Mouse (Mus musculus) limb, embryonic 10.5 days (tissue): ENCODE measurements at regions not wholly inside any gene's neighbourhood (a gene's known extent, or its start where the extent isn't known, plus 50 kb on each side); places are given as distances from the start of the nearest gene placed in this dataset. TPM values are rescaled to one million over a fixed set of nuclear protein-coding genes. Genes with fewer than 3 reads are reported as not detected.

Source experiments
- DNase-seq: peaks from one replicate; pipeline ENCODE4 v3.0.0-alpha.2; 2017; ENCODE audit warnings: low spot score
- H3K27ac ChIP-seq: fragments of 300-500 bp; sonication (generic); 2 replicates; pipeline ENCODE4 v1.5.1; 2016; ENCODE audit warnings: mild to moderate bottlenecking
- H3K27me3 ChIP-seq: fragments of 300-500 bp; sonication (generic); 2 replicates; pipeline ENCODE4 v1.6.1; 2016; ENCODE audit warnings: low read depth, mild to moderate bottlenecking; ENCODE audit not compliant: poor library complexity, severe bottlenecking
- H3K36me3 ChIP-seq: fragments of 300-500 bp; sonication (generic); 2 replicates; pipeline ENCODE4 v1.6.1; 2016; ENCODE audit warnings: mild to moderate bottlenecking, moderate library complexity
- H3K4me1 ChIP-seq: fragments of 300-500 bp; sonication (generic); 2 replicates; pipeline ENCODE4 v1.6.1; 2016
- H3K4me3 ChIP-seq: fragments of 300-500 bp; sonication (generic); 2 replicates; pipeline ENCODE4 v1.5.1; 2016; ENCODE audit warnings: mild to moderate bottlenecking, moderate library complexity
- H3K9me3 ChIP-seq: fragments of 300-500 bp; sonication (generic); replicated peaks from 2 replicates; pipeline ENCODE4 v1.6.1; 2016; ENCODE audit warnings: mild to moderate bottlenecking
- WGBS: fragments of 180-500 bp; shearing (Covaris S2); methylation state at CpG from one replicate; pipeline ENCODE4 v1.1.7; 2016; 5-methylcytosine and 5-hydroxymethylcytosine counted together
- microRNA counts: library from miRNA; unstranded; fragments of <30 nt; microRNA quantifications from one replicate; lab custom pipeline; 2017
- microRNA-seq: library from miRNA; unstranded; fragments of <30 nt; microRNA quantifications from one replicate; pipeline ENCODE4, GENCODE M21; 2017

DNA sequence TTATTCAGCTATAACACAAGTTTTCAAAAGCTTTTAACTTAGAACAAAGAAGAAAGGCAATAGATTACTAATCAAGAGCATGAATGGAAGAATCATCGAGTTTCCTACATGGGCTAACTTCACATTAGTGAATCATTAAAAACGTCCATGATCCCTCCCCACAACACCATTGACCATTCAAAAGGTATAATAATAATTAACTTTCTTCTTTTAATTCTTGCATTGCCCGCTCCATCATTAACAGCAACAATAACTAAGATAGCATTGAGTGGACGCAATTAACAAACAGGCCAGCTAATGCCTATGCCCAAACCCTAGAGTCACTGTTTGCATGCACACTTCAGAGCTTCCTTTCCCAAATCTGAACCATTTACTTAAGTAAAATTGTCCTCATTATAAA is 57.0 kb upstream of the Zcchc13 start:
- 91% methylated on average over 4 of the region's 4 CpGs for WGBS
- DNase-seq = no peak
- H3K27ac ChIP-seq = no peak overlapping the region
- peaks cover 28% of the 10 kb centered on the region for H3K36me3 ChIP-seq
- no peak overlapping the region for H3K4me3 ChIP-seq
- H3K9me3 ChIP-seq = no peaks in the 10 kb centered on the region
- H3K27me3 ChIP-seq = no peaks in the 10 kb centered on the region
- H3K4me1 ChIP-seq = no peaks in the 10 kb centered on the region

DNA sequence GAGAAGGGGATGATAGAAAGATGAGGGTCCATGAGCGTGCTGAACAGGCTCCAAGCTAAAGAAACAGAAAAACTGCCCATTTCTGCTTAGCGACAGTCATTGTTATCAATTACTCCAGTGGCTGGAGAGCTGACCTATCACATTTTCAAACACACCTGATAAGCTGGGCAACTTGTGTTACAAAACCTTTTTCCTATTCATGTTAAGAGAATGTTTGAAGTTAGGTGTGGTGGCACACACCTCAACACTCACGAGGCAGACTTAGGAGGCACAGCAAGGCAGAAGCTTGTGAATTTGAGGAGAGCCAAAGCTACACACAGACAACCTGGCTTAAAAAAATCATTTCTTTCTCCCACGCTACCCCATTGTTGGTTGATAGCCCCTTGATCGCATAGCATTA is 50.9 kb upstream of the Zcchc13 start:
- no peak overlapping the region for H3K4me3 ChIP-seq
- H3K27me3 ChIP-seq = no peaks in the 10 kb centered on the region
- no peak overlapping the region for H3K27ac ChIP-seq
- DNase-seq = no peak
- no peaks in the 10 kb centered on the region for H3K9me3 ChIP-seq
- no peaks in the 10 kb centered on the region for H3K4me1 ChIP-seq
- peaks cover 39% of the 10 kb centered on the region for H3K36me3 ChIP-seq
- 95% methylated on average over 5 of the region's 5 CpGs for WGBS

MicroRNAs in the stretch of these regions (microRNA counts, 519-probe panel; counts per million panel counts)
- 4,610 counts per million, percentile 83 among the panel's probes with 10 or more counts for microRNA mmu-miR-374 (lab: Ali Mortazavi, UCI)
- microRNA mmu-miR-421 (lab: Ali Mortazavi, UCI) = 2,905 counts per million, percentile 74 among the panel's probes with 10 or more counts

Small RNA genes in the stretch of these regions (microRNA-seq; reads per million reads assigned to microRNA genes)
- gene Mir374b (not detected), gene Mir374c (not detected), gene Mir421 (1,068 reads per million, percentile 75 among the genes with 10 or more reads in this experiment)
